Mouse (Mus musculus): Measurements from ENCODE around the gene 1810013L24Rik. TPM values are rescaled to one million over a fixed set of nuclear protein-coding genes. Genes with fewer than 3 reads are reported as not detected.
"Not testable (repeated sequence)": the region's sequence is repeated elsewhere in the genome, so short reads cannot be mapped to it uniquely, and the experiment has no call there.

The 1810013L24Rik gene
- polyA plus RNA-seq, 1 experiment = 13.2 TPM

- peak; percentile 8 to 40 for DNase-seq (ENCODE audit: low read depth in 1 of 2, low spot score in 2 of 2)
- Histone ChIP-seq H3K4me3 (ENCODE audit: extremely low read depth, insufficient read depth, insufficient read length) (peak overlapping the region; percentile 34; the same call in 1 of the 2 replicates), H3K36me3 (ENCODE audit: control insufficient read depth, insufficient read depth, low read length) (no peaks in the 10 kb centered on the region), H3K27me3 (ENCODE audit: control insufficient read depth, insufficient read depth, low read length) (no peaks in the 10 kb centered on the region), H3K27ac (ENCODE audit: insufficient read depth, low read length) (no peak overlapping the region), H3K4me1 (ENCODE audit: control insufficient read depth, insufficient read depth, insufficient read length) (no peaks in the 10 kb centered on the region)
- TF ChIP-seq POLR2A (IDR thresholded peaks at IDR 0.05; ENCODE audit: low read depth, low read length) (no peak), CTCF (IDR thresholded peaks at IDR 0.05; ENCODE audit: extremely low read depth, insufficient read depth, insufficient read length, insufficient replicate concordance) (peak; percentile 80; the same call in 1 of the 2 replicates)
- WGBS = 44% methylated on average over 11 of the region's 11 CpGs
These were observed 53.9 kb downstream of the 1810013L24Rik start for GRCm38 (mm10) chr16:8883674-8884241.

- 62% methylated on average over 4 of the region's 4 CpGs for WGBS
- not testable (repeated sequence) for H3K4me1 ChIP-seq (ENCODE audit: control insufficient read depth, insufficient read depth, insufficient read length); H3K36me3 ChIP-seq (ENCODE audit: control insufficient read depth, insufficient read depth, low read length); DNase-seq (ENCODE audit: low read depth in 1 of 2, low spot score in 2 of 2); H3K27me3 ChIP-seq (ENCODE audit: control insufficient read depth, insufficient read depth, low read length); H3K4me3 ChIP-seq (ENCODE audit: extremely low read depth, insufficient read depth, insufficient read length); H3K27ac ChIP-seq (ENCODE audit: insufficient read depth, low read length)
These were observed 64.3 kb downstream of the 1810013L24Rik start for GRCm38 (mm10) chr16:8894214-8894613.

DNA sequence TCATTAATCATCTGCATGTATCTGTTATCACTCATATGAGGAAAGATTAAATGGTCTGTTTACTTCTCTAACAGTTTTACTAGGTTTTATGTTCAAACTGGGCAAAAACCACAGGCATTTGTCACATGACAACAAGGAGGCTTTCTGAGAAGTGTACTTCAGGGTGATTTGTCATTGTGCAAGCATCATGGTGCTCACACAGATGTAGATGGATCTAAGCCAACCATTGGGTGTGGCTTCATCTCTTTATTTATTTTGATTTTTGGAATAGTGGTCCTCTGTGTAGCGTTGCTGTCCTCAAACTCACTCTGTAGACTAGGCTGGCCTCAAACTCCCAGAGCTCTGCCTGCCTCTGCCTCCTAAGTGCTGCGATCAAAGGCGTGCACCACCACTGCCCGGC is 65.4 kb downstream of the 1810013L24Rik start:
- no peak for DNase-seq (ENCODE audit: low read depth in 1 of 2, low spot score in 2 of 2)
- TF ChIP-seq CTCF (IDR thresholded peaks at IDR 0.05; ENCODE audit: extremely low read depth, insufficient read depth, insufficient read length, insufficient replicate concordance) (no peak), POLR2A (IDR thresholded peaks at IDR 0.05; ENCODE audit: low read depth, low read length) (no peak)
- H3K27me3 ChIP-seq (ENCODE audit: control insufficient read depth, insufficient read depth, low read length) = no peaks in the 10 kb centered on the region
- H3K36me3 ChIP-seq (ENCODE audit: control insufficient read depth, insufficient read depth, low read length) = no peaks in the 10 kb centered on the region
- H3K27ac ChIP-seq (ENCODE audit: insufficient read depth, low read length) = no peak overlapping the region
- WGBS = 85% methylated on average over 4 of the region's 4 CpGs
- H3K4me3 ChIP-seq (ENCODE audit: extremely low read depth, insufficient read depth, insufficient read length) = no peak overlapping the region
- H3K4me1 ChIP-seq (ENCODE audit: control insufficient read depth, insufficient read depth, insufficient read length) = no peaks in the 10 kb centered on the region

DNA sequence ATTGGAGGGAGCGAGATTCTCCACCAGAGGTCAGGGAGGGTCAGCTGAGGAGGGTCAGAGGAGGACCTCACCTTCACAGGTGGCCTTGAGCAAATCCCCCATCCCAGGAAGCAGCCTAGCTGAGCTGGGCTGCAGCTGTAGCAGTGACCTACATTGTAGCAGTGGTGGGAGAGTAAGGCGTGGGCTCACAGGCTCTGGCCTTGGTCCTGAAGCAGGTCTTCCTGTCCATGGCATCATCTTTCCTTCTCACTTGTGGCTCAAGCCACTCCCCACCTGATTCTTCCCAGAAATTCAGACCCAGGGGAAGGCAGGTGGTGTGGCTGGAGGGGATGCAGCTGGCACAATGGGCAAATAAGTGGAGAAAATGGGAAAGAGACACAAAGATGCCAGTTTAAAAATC is 76.2 kb downstream of the 1810013L24Rik start:
- DNase-seq (ENCODE audit: low read depth in 1 of 2, low spot score in 2 of 2); H3K36me3 ChIP-seq (ENCODE audit: control insufficient read depth, insufficient read depth, low read length); H3K27me3 ChIP-seq (ENCODE audit: control insufficient read depth, insufficient read depth, low read length); H3K4me3 ChIP-seq (ENCODE audit: extremely low read depth, insufficient read depth, insufficient read length); H3K4me1 ChIP-seq (ENCODE audit: control insufficient read depth, insufficient read depth, insufficient read length); H3K27ac ChIP-seq (ENCODE audit: insufficient read depth, low read length): not testable (repeated sequence)
- WGBS = 26% methylated on average over 2 of the region's 2 CpGs

Other genes with a start within 250 kb of the 1810013L24Rik start
- gene Pmm2, start 192.4 kb upstream of the 1810013L24Rik start, polyA plus RNA-seq (2012; rRNA removed) = 50.2 and 58.1 TPM in 2 replicates
- 9.7 and 10.4 TPM in 2 replicates for gene Tmem186, start 192.4 kb upstream of the 1810013L24Rik start, polyA plus RNA-seq (2012; rRNA removed)
- gene Carhsp1, start 157.9 kb upstream of the 1810013L24Rik start, polyA plus RNA-seq (2012; rRNA removed) = 56.5 and 63.1 TPM in 2 replicates
- not detected in 2 replicates for gene Gm5767, start 149.3 kb upstream of the 1810013L24Rik start, polyA plus RNA-seq (2012; rRNA removed)
- 22.2 and 26.3 TPM in 2 replicates for gene Usp7, start 37.8 kb upstream of the 1810013L24Rik start, polyA plus RNA-seq (2012; rRNA removed)

Data from spleen, adult 2 months (tissue).